Mouse (Mus musculus) embryonic stem cell, embryonic (primary cell): ENCODE data around the gene Tmem150b.

ENCODE experiments used
- CTCF ChIA-PET, 4 experiments: fragments of 300-600 bp in 2 of 4; fragments of 350-600 bp in 2 of 4; sonication (Branson Sonifier 250); formaldehyde crosslinking; loops; one replicate each; lab custom pipeline; 2022; ENCODE audit warnings: inconsistent platforms in 2 of 4; lab: Charles Lee
- POLR2A ChIA-PET, 4 experiments: fragments of 300-600 bp in 2 of 4; fragments of 350-600 bp in 2 of 4; sonication (Branson Sonifier 250); formaldehyde crosslinking; loops; one replicate each; lab custom pipeline; 2022; ENCODE audit warnings: antibody characterized with exemption in 4 of 4, inconsistent platforms in 1 of 4; lab: Charles Lee

Gene Tmem150b

GRCm38 (mm10) chr7:4725169-4725568 lies at the start of gene Tmem150b:
Gene Tmem150b, minus strand, starts transcription at chr7:4725249.
- ChIA-PET POLR2A (interaction anchor here in 2 of 4 experiments (0.8 to 5.5 kb wide), 14 partner anchors 14 to 115 kb away, joined by 3 to 38 read pairs (median 7); partner anchors contain the start of genes Cox6b2 (in 2 of the 2), Kmt5c (in 2 of the 2), Rpl28 (in 2 of the 2) and Ube2s (in 2 of the 2)), CTCF (interaction anchor here in 2 of 4 experiments (0.5 to 1.3 kb wide), 3 partner anchors 15 to 186 kb away, joined by 3 read pairs; partner anchors contain the start of gene Kmt5c (in 1 of the 2))

GRCm38 (mm10) chr7:4771202-4771601 lies 46.2 kb upstream of the Tmem150b start, which contains the start of gene Fam71e2:
Gene Fam71e2, minus strand, starts transcription at chr7:4771302.
- CTCF ChIA-PET = no interaction called here
- POLR2A ChIA-PET = interaction anchor here (0.8 to 10.9 kb wide), 10 partner anchors 17 to 41 kb away, joined by 3 to 152 read pairs (median 5); partner anchors contain the start of genes Rpl28 (in 4 of the 4), Cox6b2 (in 2 of the 4) and Ube2s (in 1 of the 4)

GRCm38 (mm10) chr7:4764946-4765710 lies 40.1 kb upstream of the Tmem150b start:
- ChIA-PET POLR2A (interaction anchor here (0.8 to 2.8 kb wide), 18 partner anchors 11 to 60 kb away, joined by 3 to 28 read pairs (median 6); partner anchors contain the start of genes Cox6b2 (in 4 of the 4), Rpl28 (in 3 of the 4), Tmem238 (in 2 of the 4) and Ube2s (in 2 of the 4)), CTCF (interaction anchor here in 1 of 4 experiments (0.9 to 1.1 kb wide), 2 partner anchors 12 to 28 kb away, joined by 3 read pairs; partner anchors contain the start of gene Rpl28)

- POLR2A ChIA-PET = interaction anchor here in 1 of 4 experiments (0.9 to 1.1 kb wide), 2 partner anchors 17 to 53 kb away, joined by 3 to 4 read pairs; no protein-coding TSS in a partner anchor
- CTCF ChIA-PET = no interaction called here
These were observed 34.6 kb upstream of the Tmem150b start for GRCm38 (mm10) chr7:4759670-4760069.

GRCm38 (mm10) chr7:4752821-4753570 lies 27.9 kb upstream of the Tmem150b start, which contains the start of gene Cox6b2:
Gene Cox6b2, minus strand, starts transcription at chr7:4753094.
- ChIA-PET CTCF (interaction anchor here in 3 of 4 experiments (0.5 to 2.4 kb wide), 21 partner anchors 13 to 245 kb away, joined by 3 to 15 read pairs (median 4); partner anchors contain the start of genes Hspbp1 (in 1 of the 3), Kmt5c (in 1 of the 3), Rpl28 (in 1 of the 3) and Sbk2 (in 1 of the 3)), POLR2A (interaction anchor here (0.5 to 10.8 kb wide), 216 partner anchors 8 to 1610 kb away, joined by 3 to 419 read pairs (median 6); partner anchors contain the start of genes Rpl28 (in 4 of the 4), Tmem238 (in 4 of the 4), Hspbp1 (in 3 of the 4) and Isoc2a (in 3 of the 4))

- CTCF ChIA-PET = interaction anchor here in 3 of 4 experiments (0.5 to 2.4 kb wide), 20 partner anchors 12 to 226 kb away, joined by 3 to 15 read pairs (median 5); partner anchors contain the start of genes Hspbp1 (in 1 of the 3), Kmt5c (in 1 of the 3), Rpl28 (in 1 of the 3) and Sbk2 (in 1 of the 3)
- POLR2A ChIA-PET = interaction anchor here (0.5 to 10.8 kb wide), 211 partner anchors 9 to 1610 kb away, joined by 3 to 419 read pairs (median 6); partner anchors contain the start of genes Rpl28 (in 4 of the 4), Tmem238 (in 4 of the 4), Hspbp1 (in 3 of the 4) and Isoc2a (in 3 of the 4)
These were observed 27.1 kb upstream of the Tmem150b start for GRCm38 (mm10) chr7:4751971-4752820.

- CTCF ChIA-PET = interaction anchor here in 1 of 4 experiments (1.2 kb wide), 1 partner anchor 44 kb away, joined by 4 read pairs; no protein-coding TSS in a partner anchor
- POLR2A ChIA-PET = interaction anchor here (0.6 to 10.8 kb wide), 29 partner anchors 10 to 265 kb away, joined by 3 to 419 read pairs (median 6); partner anchors contain the start of genes Kmt5c (in 4 of the 4), Rpl28 (in 3 of the 4), Ube2s (in 3 of the 4) and Tmem238 (in 2 of the 4)
These were observed 24.1 kb upstream of the Tmem150b start for GRCm38 (mm10) chr7:4749169-4749568.

GRCm38 (mm10) chr7:4748321-4748720 lies 23.3 kb upstream of the Tmem150b start:
- ChIA-PET POLR2A (interaction anchor here in 3 of 4 experiments (0.7 to 10.8 kb wide), 26 partner anchors 9 to 265 kb away, joined by 3 to 419 read pairs (median 6); partner anchors contain the start of genes Kmt5c (in 3 of the 3), Rpl28 (in 3 of the 3), Ube2s (in 3 of the 3) and Tmem238 (in 2 of the 3)), CTCF (interaction anchor here in 3 of 4 experiments (0.8 to 1.2 kb wide), 3 partner anchors 8 to 48 kb away, joined by 3 to 4 read pairs (median 3); partner anchors contain the start of gene Kmt5c (in 1 of the 3))

GRCm38 (mm10) chr7:4747156-4747899 lies 22.3 kb upstream of the Tmem150b start:
- ChIA-PET POLR2A (interaction anchor here in 2 of 4 experiments (1.0 to 10.8 kb wide), 12 partner anchors 8 to 153 kb away, joined by 3 to 419 read pairs (median 9); partner anchors contain the start of genes Kmt5c (in 2 of the 2), Rpl28 (in 2 of the 2), Tmem238 (in 2 of the 2) and Hspbp1 (in 1 of the 2)), CTCF (no interaction called here)

GRCm38 (mm10) chr7:4746326-4746980 lies 21.4 kb upstream of the Tmem150b start:
- ChIA-PET CTCF (interaction anchor here in 1 of 4 experiments (0.6 kb wide), 1 partner anchor 44 kb away, joined by 3 read pairs; no protein-coding TSS in a partner anchor), POLR2A (interaction anchor here in 3 of 4 experiments (1.0 to 10.8 kb wide), 14 partner anchors 9 to 154 kb away, joined by 3 to 251 read pairs (median 5); partner anchors contain the start of genes Rpl28 (in 3 of the 3), Tmem238 (in 2 of the 3), Hspbp1 (in 1 of the 3) and Ube2s (in 1 of the 3))

GRCm38 (mm10) chr7:4744886-4745285 lies 19.8 kb upstream of the Tmem150b start:
- POLR2A ChIA-PET = interaction anchor here in 3 of 4 experiments (0.5 to 10.8 kb wide), 18 partner anchors 8 to 156 kb away, joined by 3 to 251 read pairs (median 5); partner anchors contain the start of genes Rpl28 (in 3 of the 3), Hspbp1 (in 2 of the 3), Tmem238 (in 2 of the 3) and Cox6b2 (in 1 of the 3)
- CTCF ChIA-PET = interaction anchor here in 1 of 4 experiments (0.6 kb wide), 1 partner anchor 182 kb away, joined by 3 read pairs; no protein-coding TSS in a partner anchor

- POLR2A ChIA-PET = interaction anchor here in 3 of 4 experiments (0.9 to 10.9 kb wide), 8 partner anchors 8 to 99 kb away, joined by 3 to 419 read pairs (median 66); partner anchors contain the start of genes Cox6b2 (in 3 of the 3), Ube2s (in 2 of the 3) and Tmem238 (in 1 of the 3)
- CTCF ChIA-PET = interaction anchor here in 1 of 4 experiments (0.6 kb wide), 1 partner anchor 39 kb away, joined by 3 read pairs; no protein-coding TSS in a partner anchor
These were observed 18.3 kb upstream of the Tmem150b start for GRCm38 (mm10) chr7:4743354-4743753.

- POLR2A ChIA-PET = interaction anchor here in 3 of 4 experiments (0.6 to 10.9 kb wide), 15 partner anchors 9 to 100 kb away, joined by 3 to 419 read pairs (median 5); partner anchors contain the start of genes Cox6b2 (in 3 of the 3), Ube2s (in 2 of the 3), Hspbp1 (in 1 of the 3) and Rpl28 (in 1 of the 3)
- CTCF ChIA-PET = interaction anchor here in 1 of 4 experiments (1.2 kb wide), 1 partner anchor 89 kb away, joined by 3 read pairs; no protein-coding TSS in a partner anchor
These were observed 17.4 kb upstream of the Tmem150b start for GRCm38 (mm10) chr7:4742482-4742819.
